Mouse (Mus musculus) liver, embryonic 14.5 days (tissue): ENCODE measurements around the gene Cbl. TPM values are rescaled to one million over a fixed set of nuclear protein-coding genes. Genes with fewer than 3 reads are reported as not detected.
A peak's percentile ranks its signal among the peaks of the same experiment; 100 is the strongest.

Experiments used
- ATAC-seq: fragments of 200-750 bp; cut with Nextera tagmentation; 2 replicates; pipeline ENCODE4 v1.8.0; 2017; ENCODE audit warnings: moderate number of reproducible peaks, mild to moderate bottlenecking, moderate library complexity; ENCODE audit not compliant: insufficient read depth
- DNase-seq, 3 experiments: peaks; one replicate each; pipeline ENCODE4 v3.0.0-alpha.2; 2012 to 2013; ENCODE audit warnings: low read depth in 3 of 3, low spot score in 3 of 3
- H3K27ac ChIP-seq: fragments of 300-500 bp; sonication (generic); 2 replicates; pipeline ENCODE4 v1.5.1; 2014; ENCODE audit warnings: moderate library complexity, mild to moderate bottlenecking, control low read depth, inconsistent platforms
- H3K27me3 ChIP-seq: fragments of 300-500 bp; sonication (generic); 2 replicates; pipeline ENCODE4 v1.6.1; 2014; ENCODE audit warnings: mild to moderate bottlenecking, low read length, moderate library complexity; ENCODE audit not compliant: control insufficient read depth, insufficient read depth
- H3K36me3 ChIP-seq: fragments of 300-500 bp; sonication (generic); replicated peaks from 2 replicates; pipeline ENCODE4 v1.6.1; 2014; ENCODE audit warnings: low read depth; ENCODE audit not compliant: control insufficient read depth, insufficient read depth
- H3K4me1 ChIP-seq, 2 experiments: fragments of 200-500 bp in 1 of 2; fragments of 300-500 bp in 1 of 2; sonication (generic) in 1 of 2; replicated peaks; 2 replicates each; pipeline ENCODE4 v1.6.1; 2012 to 2014; ENCODE audit warnings: antibody characterized with exemption in 1 of 2, inconsistent platforms in 1 of 2, low read length in 1 of 2; ENCODE audit not compliant: control insufficient read depth in 2 of 2, insufficient read depth in 2 of 2
- H3K4me2 ChIP-seq: fragments of 300-500 bp; sonication (generic); 2 replicates; pipeline ENCODE4 v1.6.1; 2014; ENCODE audit warnings: low read depth, mild to moderate bottlenecking, control low read depth, moderate library complexity
- H3K4me3 ChIP-seq, 2 experiments: fragments of 200-500 bp in 1 of 2; fragments of 300-500 bp in 1 of 2; sonication (generic) in 1 of 2; 2 replicates each; pipeline ENCODE4 v1.5.1; 2012 to 2014; ENCODE audit warnings: low read depth in 2 of 2, low read length in 2 of 2, mild to moderate bottlenecking in 2 of 2, control low read depth in 1 of 2, inconsistent platforms in 1 of 2, moderate library complexity in 1 of 2; ENCODE audit not compliant: insufficient read depth in 1 of 2
- H3K9ac ChIP-seq: fragments of 300-500 bp; sonication (generic); replicated peaks from 2 replicates; pipeline ENCODE4 v1.6.1; 2014; ENCODE audit warnings: mild to moderate bottlenecking, control low read depth, moderate library complexity
- H3K9me3 ChIP-seq: fragments of 300-500 bp; sonication (generic); 2 replicates; pipeline ENCODE4 v1.6.1; 2016; ENCODE audit warnings: low read length, mixed read lengths; ENCODE audit not compliant: control insufficient read depth
- CTCF ChIP-seq: IDR thresholded peaks from 2 replicates; pipeline ENCODE4 v1.5.1; 2016; ENCODE audit warnings: antibody characterized with exemption, low read depth, control low read depth
- EP300 ChIP-seq: IDR thresholded peaks from 2 replicates; pipeline ENCODE4 v1.6.1; 2016; ENCODE audit warnings: antibody characterized with exemption, low read depth
- WGBS: fragments of 180-500 bp; shearing (Covaris S2); extraction: QIAGEN DNeasy Blood & Tissue Kit; methylation state at CpG from one replicate; pipeline ENCODE4 v1.1.7; 2014; ENCODE audit not compliant: insufficient replicate concordance; 5-methylcytosine and 5-hydroxymethylcytosine counted together
- polyA plus RNA-seq, 2 experiments: library from polyadenylated mRNA; depleted of rRNA in 1 of 2; stranded (reverse) in 1 of 2; unstranded in 1 of 2; fragments of >200 nt; fragmentation: Nextera tagmentation in 1 of 2; extraction: Ambion mirVana in 1 of 2; gene quantifications; 2 replicates each; pipeline versions ENCODE4 v1.2.1 to v1.2.3; 2012 to 2014

Gene Cbl
- polyA plus RNA-seq, 2 experiments, result 3.7 to 3.9 TPM

DNA sequence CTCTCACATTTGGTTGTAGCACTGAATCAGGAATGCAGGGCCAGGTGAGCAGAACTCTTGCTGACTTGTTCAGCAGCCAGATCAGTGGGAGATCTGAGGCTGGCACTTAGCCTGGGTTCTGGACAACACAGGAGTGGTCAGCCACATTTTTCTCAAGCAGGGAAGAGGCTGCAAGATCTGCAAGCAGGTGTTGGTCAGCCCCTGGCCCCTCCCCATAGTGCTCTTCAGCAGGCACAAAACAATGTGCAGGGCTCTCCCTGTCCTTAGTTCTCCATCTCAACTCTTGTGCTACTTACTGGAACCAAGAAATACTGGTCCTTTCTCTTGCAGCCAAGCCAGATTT, 89.2 kb downstream of the Cbl start:
- no peak overlapping the region for H3K9ac ChIP-seq
- H3K4me3 ChIP-seq, result no peak overlapping the region
- no peaks in the 10 kb centered on the region for H3K27me3 ChIP-seq
- H3K9me3 ChIP-seq, result no peaks in the 10 kb centered on the region
- H3K4me1 ChIP-seq, result no peaks in the 10 kb centered on the region
- no peak for TF ChIP-seq EP300
- no peak for TF ChIP-seq CTCF
- peaks cover 2% of the 10 kb centered on the region for H3K36me3 ChIP-seq
- no peak overlapping the region for H3K27ac ChIP-seq
- ATAC-seq (no peak), DNase-seq (no peak)
- no peak overlapping the region for H3K4me2 ChIP-seq

DNA sequence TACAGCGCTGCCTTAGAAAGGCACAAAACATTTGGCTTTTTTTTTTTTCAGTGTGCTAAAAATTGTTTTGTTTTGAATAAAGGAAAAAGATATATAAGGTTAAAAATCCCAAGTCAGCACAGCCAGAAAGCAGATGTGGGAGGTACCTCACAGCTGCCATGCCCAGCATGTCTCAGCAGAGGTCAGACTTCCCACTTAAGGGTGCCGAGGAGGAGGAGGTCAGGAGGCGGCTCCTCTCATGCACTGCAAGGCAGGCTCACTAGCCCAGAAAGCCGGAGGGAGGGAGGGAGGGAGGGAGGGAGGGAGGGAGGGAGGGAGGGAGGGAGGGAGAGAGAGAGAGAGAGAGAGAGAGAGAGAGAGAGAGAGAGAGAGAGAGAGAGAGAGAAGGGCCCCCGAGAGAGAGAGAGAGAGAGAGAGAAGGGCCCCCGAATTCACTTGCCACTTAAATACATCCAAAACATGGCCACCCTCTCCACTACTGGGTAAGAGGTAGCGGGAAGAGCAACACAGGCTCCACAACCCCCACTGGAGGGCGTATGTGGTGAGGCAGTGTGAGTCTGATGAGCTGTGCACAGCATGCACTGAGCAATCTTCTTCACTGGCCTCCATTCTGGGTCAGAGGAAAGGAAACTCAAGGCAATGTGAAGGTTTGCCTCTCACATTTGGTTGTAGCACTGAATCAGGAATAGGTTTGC, 89.7 kb downstream of the Cbl start:
- DNase-seq, result no peak

DNA sequence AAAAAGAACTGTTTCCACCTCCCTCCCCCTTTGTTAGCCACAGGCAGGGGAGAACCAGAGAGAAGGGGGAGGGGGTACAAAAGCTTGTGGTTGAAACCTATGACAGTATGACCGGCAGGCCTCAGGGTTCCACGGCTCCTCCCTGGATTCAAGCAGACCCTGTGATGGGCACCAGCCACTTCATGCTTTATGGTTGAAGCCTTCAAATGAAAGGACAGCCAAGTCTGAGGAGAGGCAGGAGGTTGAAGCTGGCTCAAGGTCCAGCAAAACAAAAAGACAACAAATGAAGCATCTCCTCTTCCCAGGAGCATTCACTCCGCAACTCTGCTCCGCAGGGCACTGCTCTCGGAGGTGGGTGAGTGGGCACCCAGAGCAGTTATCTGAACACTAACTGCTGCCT, 90.4 kb downstream of the Cbl start:
- Histone ChIP-seq H3K9me3 (no peaks in the 10 kb centered on the region), H3K27me3 (no peaks in the 10 kb centered on the region), H3K4me2 (no peak overlapping the region), H3K36me3 (no peaks in the 10 kb centered on the region; the same call in 1 of the 2 replicates), H3K4me1 (no peaks in the 10 kb centered on the region), H3K4me3 (no peak overlapping the region), H3K27ac (no peak overlapping the region), H3K9ac (no peak overlapping the region)
- no peak for DNase-seq
- ATAC-seq, result no peak
- WGBS, result 81% methylated on average over 5 of the region's 5 CpGs
- TF ChIP-seq EP300 (no peak), CTCF (no peak)

More for the DNA sequence above, 89.7 kb downstream of the Cbl start:
- Histone ChIP-seq H3K27ac (no peak overlapping the region), H3K27me3 (no peaks in the 10 kb centered on the region), H3K4me2 (no peak overlapping the region), H3K36me3 (no peaks in the 10 kb centered on the region; the same call in none of the 2 replicates), H3K9ac (no peak overlapping the region), H3K4me1 (no peaks in the 10 kb centered on the region), H3K9me3 (no peaks in the 10 kb centered on the region), H3K4me3 (no peak overlapping the region)
- ATAC-seq, result no peak
- TF ChIP-seq CTCF, result peak; percentile 11; the same call in 1 of the 2 replicates
- TF ChIP-seq EP300, result no peak
- WGBS, result 53% methylated on average over 7 of the region's 8 CpGs

DNA sequence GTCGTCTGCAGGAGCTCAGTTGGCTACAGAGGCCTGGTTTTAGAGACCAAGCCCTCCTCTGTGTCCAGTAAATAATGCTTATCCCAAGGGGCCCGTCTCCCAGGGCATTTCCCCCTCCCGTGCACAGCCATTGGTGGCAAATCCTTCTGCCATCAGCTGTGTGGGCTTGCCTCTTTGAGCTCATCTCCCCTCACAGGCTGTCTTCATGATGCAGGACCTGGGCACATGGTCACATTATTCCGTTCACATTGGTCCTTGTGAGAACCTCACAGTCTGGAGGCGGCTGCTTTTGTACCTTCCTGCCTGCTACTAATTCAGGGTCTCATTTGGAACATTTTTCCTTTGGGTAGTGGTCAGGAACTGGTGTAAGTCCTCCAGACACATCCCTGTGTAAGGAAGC, 91.9 kb downstream of the Cbl start:
- ATAC-seq, result no peak
- no peak for DNase-seq
- H3K4me2 ChIP-seq, result no peak overlapping the region
- H3K4me1 ChIP-seq, result no peaks in the 10 kb centered on the region
- WGBS, result 70% methylated on average over 5 of the region's 5 CpGs
- H3K9ac ChIP-seq, result no peak overlapping the region
- no peak overlapping the region for H3K27ac ChIP-seq
- no peaks in the 10 kb centered on the region for H3K36me3 ChIP-seq
- no peak overlapping the region for H3K4me3 ChIP-seq
- H3K9me3 ChIP-seq, result no peaks in the 10 kb centered on the region
- peaks cover 2% of the 10 kb centered on the region for H3K27me3 ChIP-seq
- TF ChIP-seq CTCF (no peak), EP300 (no peak)

DNA sequence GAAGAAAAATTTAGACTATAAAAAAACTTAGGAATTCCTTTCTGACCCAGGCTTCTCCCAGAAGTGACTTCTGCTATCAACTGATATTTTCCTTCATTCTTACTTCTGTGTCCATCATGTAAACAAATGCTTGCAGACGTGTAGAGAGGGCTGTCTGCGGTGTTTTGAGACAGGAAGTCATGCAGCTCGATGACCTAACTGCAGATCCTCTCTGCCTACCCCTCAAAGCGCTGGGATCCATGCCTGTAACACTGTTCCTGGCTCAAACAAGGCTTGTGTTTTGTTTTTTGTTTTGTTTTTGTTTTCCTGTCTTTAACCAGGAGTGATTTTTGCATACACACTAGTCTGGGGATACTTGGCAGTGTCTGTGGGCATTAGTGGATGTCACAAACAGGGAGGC, 96.0 kb downstream of the Cbl start:
- Histone ChIP-seq H3K9ac (no peak overlapping the region), H3K4me3 (no peak overlapping the region), H3K27me3 (peaks cover 41% of the 10 kb centered on the region), H3K9me3 (no peaks in the 10 kb centered on the region), H3K36me3 (no peaks in the 10 kb centered on the region), H3K4me1 (no peaks in the 10 kb centered on the region), H3K4me2 (no peak overlapping the region), H3K27ac (no peak overlapping the region)
- TF ChIP-seq EP300, result no peak
- TF ChIP-seq CTCF, result no peak
- ATAC-seq (no peak), DNase-seq (no peak)
- 19% methylated on average over 4 of the region's 4 CpGs for WGBS
